Mouse (Mus musculus): ENCODE measurements at regions not wholly inside any gene's neighbourhood (a gene's known extent, or its start where the extent isn't known, plus 50 kb on each side); places are given as distances from the start of the nearest gene placed in this dataset.

- ATAC-seq (ENCODE audit: insufficient number of reproducible peaks, insufficient read depth, low FRiP score, low TSS enrichment, low read depth) = no peak
- Histone ChIP-seq H3K9me3 (no peaks in the 10 kb centered on the region), H3K27ac (no peak overlapping the region), H3K27me3 (no peaks in the 10 kb centered on the region), H3K4me2 (no peak overlapping the region), H3K36me3 (no peaks in the 10 kb centered on the region), H3K9ac (no peak overlapping the region), H3K4me1 (no peaks in the 10 kb centered on the region), H3K4me3 (no peak overlapping the region)
- 76% methylated on average over 4 of the region's 4 CpGs for WGBS
Measured at GRCm38 (mm10) chr5:16424745-16425144, 128.6 kb upstream of the Hgf start.

- Histone ChIP-seq H3K4me3 (no peak overlapping the region), H3K4me2 (no peak overlapping the region), H3K9me3 (no peaks in the 10 kb centered on the region), H3K27me3 (no peaks in the 10 kb centered on the region), H3K36me3 (no peaks in the 10 kb centered on the region), H3K27ac (no peak overlapping the region), H3K4me1 (no peaks in the 10 kb centered on the region), H3K9ac (no peak overlapping the region)
- ATAC-seq (ENCODE audit: insufficient number of reproducible peaks, insufficient read depth, low FRiP score, low TSS enrichment, low read depth) = no peak
- 43% methylated on average over 8 of the region's 8 CpGs for WGBS
Measured at GRCm38 (mm10) chr5:16425302-16425701, 128.0 kb upstream of the Hgf start.

GRCm38 (mm10) chr5:16426306-16426705, 127.0 kb upstream of the Hgf start:
- no peaks in the 10 kb centered on the region for H3K36me3 ChIP-seq
- no peak overlapping the region for H3K9ac ChIP-seq
- no peak overlapping the region for H3K27ac ChIP-seq
- no peaks in the 10 kb centered on the region for H3K9me3 ChIP-seq
- no peak overlapping the region for H3K4me2 ChIP-seq
- 44% methylated on average over 2 of the region's 2 CpGs for WGBS
- H3K4me1 ChIP-seq = no peaks in the 10 kb centered on the region
- no peak overlapping the region for H3K4me3 ChIP-seq
- no peaks in the 10 kb centered on the region for H3K27me3 ChIP-seq
- ATAC-seq (ENCODE audit: insufficient number of reproducible peaks, insufficient read depth, low FRiP score, low TSS enrichment, low read depth) = no peak

- Histone ChIP-seq H3K9ac (no peak overlapping the region), H3K9me3 (no peaks in the 10 kb centered on the region), H3K36me3 (no peaks in the 10 kb centered on the region), H3K4me1 (no peaks in the 10 kb centered on the region), H3K4me3 (no peak overlapping the region), H3K27me3 (no peaks in the 10 kb centered on the region), H3K4me2 (no peak overlapping the region), H3K27ac (no peak overlapping the region)
- no peak for ATAC-seq (ENCODE audit: insufficient number of reproducible peaks, insufficient read depth, low FRiP score, low TSS enrichment, low read depth)
- WGBS = 91% methylated on average over 3 of the region's 3 CpGs
Measured at GRCm38 (mm10) chr5:16434586-16434985, 118.7 kb upstream of the Hgf start.

GRCm38 (mm10) chr5:16445056-16445455, 108.2 kb upstream of the Hgf start:
- H3K27ac ChIP-seq = no peak overlapping the region
- H3K27me3 ChIP-seq = no peaks in the 10 kb centered on the region
- H3K4me3 ChIP-seq = no peak overlapping the region
- H3K9ac ChIP-seq = no peak overlapping the region
- ATAC-seq (ENCODE audit: insufficient number of reproducible peaks, insufficient read depth, low FRiP score, low TSS enrichment, low read depth) = no peak
- WGBS = 66% methylated on average over 1 of the region's 1 CpGs
- H3K9me3 ChIP-seq = no peaks in the 10 kb centered on the region
- H3K4me2 ChIP-seq = no peak overlapping the region
- H3K4me1 ChIP-seq = no peaks in the 10 kb centered on the region
- H3K36me3 ChIP-seq = no peaks in the 10 kb centered on the region

- 64% methylated on average over 1 of the region's 1 CpGs for WGBS
- Histone ChIP-seq H3K9ac (no peak overlapping the region), H3K9me3 (no peaks in the 10 kb centered on the region), H3K4me3 (no peak overlapping the region), H3K27ac (no peak overlapping the region), H3K27me3 (no peaks in the 10 kb centered on the region), H3K36me3 (no peaks in the 10 kb centered on the region), H3K4me2 (no peak overlapping the region), H3K4me1 (no peaks in the 10 kb centered on the region)
- ATAC-seq (ENCODE audit: insufficient number of reproducible peaks, insufficient read depth, low FRiP score, low TSS enrichment, low read depth) = no peak
Measured at GRCm38 (mm10) chr5:16446977-16447376, 106.3 kb upstream of the Hgf start.

GRCm38 (mm10) chr5:16461795-16462194, 91.5 kb upstream of the Hgf start:
- no peak for ATAC-seq (ENCODE audit: insufficient number of reproducible peaks, insufficient read depth, low FRiP score, low TSS enrichment, low read depth)
- Histone ChIP-seq H3K4me2 (no peak overlapping the region), H3K4me1 (no peaks in the 10 kb centered on the region), H3K27ac (no peak overlapping the region), H3K9me3 (no peaks in the 10 kb centered on the region), H3K36me3 (no peaks in the 10 kb centered on the region), H3K9ac (no peak overlapping the region), H3K4me3 (no peak overlapping the region), H3K27me3 (no peaks in the 10 kb centered on the region)
- WGBS = 82% methylated on average over 2 of the region's 2 CpGs

- Histone ChIP-seq H3K9me3 (no peaks in the 10 kb centered on the region), H3K4me3 (no peak overlapping the region), H3K36me3 (no peaks in the 10 kb centered on the region)
Measured at GRCm38 (mm10) chr5:16466266-16466665, 87.0 kb upstream of the Hgf start.

GRCm38 (mm10) chr5:16468560-16468959, 84.7 kb upstream of the Hgf start:
- H3K9me3 ChIP-seq = no peaks in the 10 kb centered on the region
- H3K36me3 ChIP-seq = no peaks in the 10 kb centered on the region
- no peak overlapping the region for H3K9ac ChIP-seq
- no peaks in the 10 kb centered on the region for H3K27me3 ChIP-seq
- H3K4me3 ChIP-seq = no peak overlapping the region
- no peak overlapping the region for H3K27ac ChIP-seq
- no peak overlapping the region for H3K4me2 ChIP-seq
- no peak for ATAC-seq (ENCODE audit: insufficient number of reproducible peaks, insufficient read depth, low FRiP score, low TSS enrichment, low read depth)
- 71% methylated on average over 2 of the region's 2 CpGs for WGBS
- H3K4me1 ChIP-seq = peaks cover 11% of the 10 kb centered on the region

More at GRCm38 (mm10) chr5:16466266-16466665, 87.0 kb upstream of the Hgf start:
- 56% methylated on average over 5 of the region's 5 CpGs for WGBS
- ATAC-seq (ENCODE audit: insufficient number of reproducible peaks, insufficient read depth, low FRiP score, low TSS enrichment, low read depth) = no peak
- Histone ChIP-seq H3K4me2 (no peak overlapping the region), H3K9ac (no peak overlapping the region), H3K27me3 (no peaks in the 10 kb centered on the region), H3K27ac (no peak overlapping the region), H3K4me1 (peaks cover 11% of the 10 kb centered on the region)

- no peak overlapping the region for H3K27ac ChIP-seq
- ATAC-seq (ENCODE audit: insufficient number of reproducible peaks, insufficient read depth, low FRiP score, low TSS enrichment, low read depth) = no peak
Measured at GRCm38 (mm10) chr5:16469221-16469620, 84.1 kb upstream of the Hgf start.

GRCm38 (mm10) chr5:16469644-16470275, 83.5 kb upstream of the Hgf start:
- H3K27me3 ChIP-seq = no peaks in the 10 kb centered on the region
- no peak for ATAC-seq (ENCODE audit: insufficient number of reproducible peaks, insufficient read depth, low FRiP score, low TSS enrichment, low read depth)
- no peaks in the 10 kb centered on the region for H3K36me3 ChIP-seq
- H3K4me2 ChIP-seq = peak overlapping the region; percentile 40
- H3K27ac ChIP-seq = no peak overlapping the region
- no peaks in the 10 kb centered on the region for H3K9me3 ChIP-seq
- 0 out of 2 replicates have a peak overlapping the region, but pooled peaks have one; percentile 4 for H3K4me3 ChIP-seq
- H3K9ac ChIP-seq = no peak overlapping the region
- H3K4me1 ChIP-seq = peaks cover 11% of the 10 kb centered on the region
- 39% methylated on average over 13 of the region's 13 CpGs for WGBS

More at GRCm38 (mm10) chr5:16469221-16469620, 84.1 kb upstream of the Hgf start:
- WGBS = 74% methylated on average over 2 of the region's 2 CpGs
- H3K36me3 ChIP-seq = no peaks in the 10 kb centered on the region
- no peaks in the 10 kb centered on the region for H3K27me3 ChIP-seq
- H3K4me3 ChIP-seq = no peak overlapping the region
- peaks cover 11% of the 10 kb centered on the region for H3K4me1 ChIP-seq
- H3K9ac ChIP-seq = no peak overlapping the region
- no peaks in the 10 kb centered on the region for H3K9me3 ChIP-seq
- H3K4me2 ChIP-seq = no peak overlapping the region

GRCm38 (mm10) chr5:16470366-16470982, 82.8 kb upstream of the Hgf start:
- Histone ChIP-seq H3K4me2 (peak overlapping the region; percentile 40), H3K27ac (no peak overlapping the region), H3K36me3 (no peaks in the 10 kb centered on the region), H3K4me1 (peaks cover 11% of the 10 kb centered on the region), H3K9me3 (no peaks in the 10 kb centered on the region), H3K27me3 (no peaks in the 10 kb centered on the region), H3K4me3 (no peak overlapping the region), H3K9ac (no peak overlapping the region)
- 9% methylated on average over 10 of the region's 10 CpGs for WGBS
- ATAC-seq (ENCODE audit: insufficient number of reproducible peaks, insufficient read depth, low FRiP score, low TSS enrichment, low read depth) = no peak

Measured in embryonic facial prominence, embryonic 13.5 days (tissue).